Mouse (Mus musculus) kidney, embryonic 16.5 days (tissue): ENCODE measurements around the gene Nck2. TPM values are rescaled to one million over a fixed set of nuclear protein-coding genes. Genes with fewer than 3 reads are reported as not detected.

Experiments
- ATAC-seq: fragments of 200-750 bp; cut with Nextera tagmentation; 2 replicates; pipeline ENCODE4 v1.8.0; 2017; ENCODE audit warnings: moderate TSS enrichment; ENCODE audit not compliant: low FRiP score, low TSS enrichment
- H3K27ac ChIP-seq: fragments of 300-500 bp; sonication (generic); 2 replicates; pipeline ENCODE4 v1.5.1; 2014; ENCODE audit warnings: low read length
- H3K27me3 ChIP-seq: fragments of 300-500 bp; sonication (generic); 2 replicates; pipeline ENCODE4 v1.6.1; 2014; ENCODE audit warnings: low read length, control low read depth, mixed read lengths; ENCODE audit not compliant: insufficient read depth
- H3K36me3 ChIP-seq: fragments of 300-500 bp; sonication (generic); 2 replicates; pipeline ENCODE4 v1.6.1; 2014; ENCODE audit warnings: low read length, control low read depth, mixed read lengths; ENCODE audit not compliant: insufficient read depth
- H3K4me1 ChIP-seq: fragments of 300-500 bp; sonication (generic); 2 replicates; pipeline ENCODE4 v1.6.1; 2014; ENCODE audit warnings: low read length, control low read depth, mixed read lengths; ENCODE audit not compliant: insufficient read depth
- H3K4me2 ChIP-seq: fragments of 300-500 bp; sonication (generic); replicated peaks from 2 replicates; pipeline ENCODE4 v1.6.1; 2014; ENCODE audit warnings: low read depth, low read length
- H3K4me3 ChIP-seq: fragments of 300-500 bp; sonication (generic); 2 replicates; pipeline ENCODE4 v1.5.1; 2014; ENCODE audit warnings: mild to moderate bottlenecking, low read length
- H3K9ac ChIP-seq: fragments of 300-500 bp; sonication (generic); replicated peaks from 2 replicates; pipeline ENCODE4 v1.6.1; 2014; ENCODE audit warnings: low read length
- H3K9me3 ChIP-seq: fragments of 300-500 bp; sonication (generic); 2 replicates; pipeline ENCODE4 v1.6.1; 2016; ENCODE audit warnings: low read length, control low read depth
- WGBS: fragments of 180-500 bp; shearing (Covaris S2); extraction: QIAGEN DNeasy Blood & Tissue Kit; methylation state at CpG from one replicate; pipeline ENCODE4 v1.1.7; 2014; 5-methylcytosine and 5-hydroxymethylcytosine counted together
- polyA plus RNA-seq: library from polyadenylated mRNA; unstranded; fragments of >200 nt; fragmentation: Nextera tagmentation; extraction: Ambion mirVana; gene quantifications from 2 replicates; pipeline ENCODE4 v1.2.1, GENCODE M21; 2015

Gene Nck2
- polyA plus RNA-seq, 1 experiment from 2014 or later: 44.5 TPM

DNA sequence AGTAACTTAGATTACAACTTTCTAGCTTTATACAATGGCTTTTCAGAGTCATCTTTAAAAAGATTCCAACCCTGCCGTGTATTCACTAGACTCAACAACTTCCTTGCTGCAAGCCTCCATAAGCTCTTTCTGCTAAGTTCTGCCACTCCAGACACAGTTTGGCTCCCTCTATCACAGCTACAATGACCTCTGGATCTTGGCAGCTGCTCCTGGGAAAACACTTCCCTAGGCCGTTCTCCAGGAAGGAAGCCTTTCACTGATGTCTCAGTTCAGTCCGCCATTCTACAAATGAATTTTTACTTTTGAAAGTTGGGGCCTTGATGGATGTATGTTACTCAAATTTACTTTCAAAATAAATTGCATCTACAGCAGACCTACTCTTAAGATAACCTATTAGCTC lies 133.0 kb downstream of the Nck2 start:
- Histone ChIP-seq H3K9ac (no peak overlapping the region), H3K27me3 (no peaks in the 10 kb centered on the region), H3K4me1 (no peaks in the 10 kb centered on the region), H3K4me3 (no peak overlapping the region), H3K4me2 (no peak overlapping the region), H3K36me3 (no peaks in the 10 kb centered on the region), H3K27ac (no peak overlapping the region), H3K9me3 (no peaks in the 10 kb centered on the region)
- no peak for ATAC-seq
- 81% methylated on average over 3 of the region's 3 CpGs for WGBS

DNA sequence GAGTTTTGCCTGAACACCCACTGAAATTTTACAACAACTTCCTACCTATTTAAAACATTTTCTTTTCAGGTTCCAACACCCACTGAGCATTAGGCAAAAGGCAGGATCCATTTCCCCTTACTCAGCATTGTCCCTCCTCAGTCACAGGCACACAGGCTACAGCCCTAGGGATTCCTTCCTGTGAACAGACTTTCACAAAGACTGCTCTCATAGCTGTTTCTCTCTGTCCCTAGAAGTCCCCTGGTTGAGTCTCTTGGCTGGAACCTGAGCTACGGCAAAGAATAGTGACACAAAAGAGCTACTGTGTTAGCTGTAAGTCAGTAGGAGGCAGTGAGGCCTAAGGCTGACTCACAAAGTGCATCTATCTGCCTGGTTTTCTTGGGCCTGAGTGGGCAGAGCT lies 139.2 kb downstream of the Nck2 start:
- H3K27ac ChIP-seq: no peak overlapping the region
- H3K4me3 ChIP-seq: no peak overlapping the region
- no peaks in the 10 kb centered on the region for H3K27me3 ChIP-seq
- no peak overlapping the region for H3K4me2 ChIP-seq
- H3K9ac ChIP-seq: no peak overlapping the region
- H3K4me1 ChIP-seq: no peaks in the 10 kb centered on the region
- H3K36me3 ChIP-seq: no peaks in the 10 kb centered on the region
- ATAC-seq: no peak
- no peaks in the 10 kb centered on the region for H3K9me3 ChIP-seq
- 68% methylated on average over 1 of the region's 1 CpGs for WGBS

DNA sequence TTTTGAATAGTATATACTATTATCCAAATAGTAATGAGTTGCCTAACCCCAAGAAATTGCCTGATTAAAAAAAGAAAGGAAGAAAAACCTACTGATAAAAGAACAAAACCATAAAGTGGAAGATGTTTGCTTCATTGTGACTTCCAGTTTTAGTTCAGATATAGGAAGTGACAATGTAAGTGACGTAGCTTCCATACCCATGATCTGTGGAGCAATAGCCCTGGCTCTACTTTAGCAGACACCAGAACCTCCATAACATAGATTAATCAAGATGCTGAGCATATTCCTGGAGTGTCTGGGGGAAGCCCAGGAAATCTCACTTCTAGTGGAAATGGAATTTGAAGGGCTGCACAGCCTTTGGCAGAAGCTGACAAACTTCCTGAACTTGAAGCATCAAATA lies 144.6 kb downstream of the Nck2 start:
- H3K4me2 ChIP-seq: no peak overlapping the region
- H3K9me3 ChIP-seq: no peaks in the 10 kb centered on the region
- no peak overlapping the region for H3K27ac ChIP-seq
- ATAC-seq: no peak
- H3K36me3 ChIP-seq: no peaks in the 10 kb centered on the region
- H3K9ac ChIP-seq: no peak overlapping the region
- H3K27me3 ChIP-seq: no peaks in the 10 kb centered on the region
- no peak overlapping the region for H3K4me3 ChIP-seq
- H3K4me1 ChIP-seq: peaks cover 9% of the 10 kb centered on the region; the same call in 1 of the 2 replicates
- WGBS: 89% methylated on average over 1 of the region's 1 CpGs

DNA sequence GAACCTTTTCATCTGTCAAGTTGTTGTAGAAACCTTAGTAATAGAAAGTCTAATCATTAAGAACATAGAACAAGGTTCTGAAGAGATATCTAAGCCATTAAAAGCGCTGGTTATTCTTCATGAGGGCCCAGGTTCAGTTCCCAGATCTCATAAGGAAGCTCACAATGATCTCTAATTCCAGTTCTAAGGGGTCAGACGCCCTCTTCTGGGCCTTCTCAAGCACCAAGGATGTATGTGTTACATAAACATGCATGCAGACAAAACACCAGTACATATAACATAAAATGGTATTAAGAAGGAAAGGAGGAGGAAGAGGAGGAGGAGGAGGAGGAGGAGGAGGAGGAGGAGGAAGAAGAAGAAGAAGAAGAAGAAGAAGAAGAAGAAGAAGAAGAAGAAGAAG lies 145.5 kb downstream of the Nck2 start:
- H3K9ac ChIP-seq: no peak overlapping the region
- H3K9me3 ChIP-seq: no peaks in the 10 kb centered on the region
- no peaks in the 10 kb centered on the region for H3K27me3 ChIP-seq
- no peak overlapping the region for H3K27ac ChIP-seq
- no peak overlapping the region for H3K4me2 ChIP-seq
- peaks cover 13% of the 10 kb centered on the region; the same call in 1 of the 2 replicates for H3K4me1 ChIP-seq
- H3K36me3 ChIP-seq: no peaks in the 10 kb centered on the region
- no peak overlapping the region for H3K4me3 ChIP-seq
- WGBS: 56% methylated on average over 2 of the region's 2 CpGs
- ATAC-seq: no peak

DNA sequence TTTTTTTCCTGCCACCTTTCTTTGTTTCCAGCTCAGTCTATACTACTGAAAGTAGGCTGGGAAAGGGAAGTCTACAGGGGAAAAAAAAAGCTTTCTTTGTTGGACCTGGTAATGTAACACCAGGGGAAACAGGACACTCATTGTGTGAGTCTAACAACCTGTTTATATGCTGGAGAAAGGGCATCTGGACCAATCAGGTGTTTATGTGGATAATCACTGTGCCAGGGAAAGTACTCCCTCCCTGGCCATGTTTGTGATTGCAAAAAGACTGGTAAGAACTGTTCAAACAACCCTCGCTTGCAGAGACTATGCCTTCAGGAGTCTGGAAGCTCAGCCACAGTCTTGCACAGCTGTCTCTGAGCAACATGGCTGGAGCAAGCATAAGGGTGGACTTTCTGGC lies 146.3 kb downstream of the Nck2 start:
- Histone ChIP-seq H3K9me3 (no peaks in the 10 kb centered on the region), H3K4me1 (peaks cover 18% of the 10 kb centered on the region; the same call in 1 of the 2 replicates), H3K9ac (no peak overlapping the region), H3K36me3 (no peaks in the 10 kb centered on the region), H3K4me2 (no peak overlapping the region), H3K27me3 (no peaks in the 10 kb centered on the region), H3K4me3 (no peak overlapping the region), H3K27ac (no peak overlapping the region)
- 36% methylated on average over 1 of the region's 1 CpGs for WGBS
- no peak for ATAC-seq

DNA sequence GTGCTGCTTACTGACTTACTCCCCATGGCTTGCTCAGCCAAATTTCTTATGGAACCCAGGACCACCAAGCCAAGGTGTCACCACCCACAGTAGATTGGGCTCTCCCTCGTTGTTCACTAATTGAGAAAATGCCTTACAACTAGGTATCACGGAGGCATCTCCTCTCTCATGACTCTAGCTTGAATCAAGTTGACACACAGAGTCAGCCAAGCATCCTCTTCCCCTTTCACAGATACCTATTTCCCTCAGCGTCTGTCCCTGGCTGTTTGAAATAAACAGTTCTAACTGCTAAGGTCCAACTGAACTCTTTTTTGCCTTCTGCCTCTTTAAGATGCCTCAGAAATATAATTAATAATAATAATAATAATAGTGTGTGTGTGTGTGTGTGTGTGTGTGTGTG lies 148.7 kb downstream of the Nck2 start:
- H3K36me3 ChIP-seq: no peaks in the 10 kb centered on the region
- H3K9ac ChIP-seq: no peak overlapping the region
- ATAC-seq: no peak
- 64% methylated on average over 3 of the region's 3 CpGs for WGBS
- H3K4me3 ChIP-seq: no peak overlapping the region
- no peaks in the 10 kb centered on the region for H3K9me3 ChIP-seq
- no peaks in the 10 kb centered on the region for H3K27me3 ChIP-seq
- H3K4me1 ChIP-seq: peaks cover 18% of the 10 kb centered on the region; the same call in 1 of the 2 replicates
- H3K4me2 ChIP-seq: no peak overlapping the region
- H3K27ac ChIP-seq: no peak overlapping the region

DNA sequence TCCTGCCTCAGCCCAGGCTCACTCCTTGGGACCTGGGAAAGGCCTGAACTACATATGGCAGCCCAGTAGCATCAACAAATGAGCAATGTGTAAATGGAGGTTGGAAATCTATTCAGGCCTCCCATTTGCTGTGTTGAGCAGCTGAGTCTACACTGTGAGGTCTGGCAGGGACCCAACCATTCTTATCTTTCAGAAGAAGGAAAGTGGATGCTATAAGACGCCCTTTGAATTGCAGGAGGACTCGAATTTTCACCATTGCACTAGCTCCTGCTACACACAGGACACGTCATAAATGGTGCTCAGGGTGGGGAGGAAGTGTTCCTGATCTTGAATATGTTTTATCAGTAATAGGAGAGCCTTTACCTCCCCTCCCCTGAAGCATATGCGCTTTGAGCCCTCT lies 150.4 kb downstream of the Nck2 start:
- Histone ChIP-seq H3K27ac (no peak overlapping the region), H3K4me1 (peaks cover 18% of the 10 kb centered on the region; the same call in 1 of the 2 replicates), H3K4me2 (no peak overlapping the region), H3K9ac (no peak overlapping the region), H3K9me3 (no peaks in the 10 kb centered on the region), H3K4me3 (no peak overlapping the region), H3K36me3 (no peaks in the 10 kb centered on the region), H3K27me3 (no peaks in the 10 kb centered on the region)
- 24% methylated on average over 4 of the region's 4 CpGs for WGBS
- ATAC-seq: no peak

DNA sequence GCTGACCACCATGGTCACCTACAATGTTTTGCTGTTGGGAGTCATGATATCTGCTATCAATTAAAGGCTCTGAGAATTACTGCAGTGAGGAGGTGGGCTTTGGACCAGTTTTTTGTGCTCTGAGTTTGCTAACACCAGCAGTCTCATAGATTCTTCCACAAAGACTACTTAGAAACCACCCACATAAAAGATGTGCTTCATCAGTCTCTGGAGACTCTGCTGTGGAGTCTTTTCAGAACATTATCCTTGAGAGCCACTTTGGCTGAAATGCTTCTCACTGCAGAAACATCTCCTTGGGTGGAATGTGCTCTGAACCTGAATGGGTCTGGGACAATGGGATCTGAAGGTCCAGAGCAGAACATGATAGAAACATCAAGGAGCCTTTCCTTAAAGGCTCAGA lies 153.4 kb downstream of the Nck2 start:
- Histone ChIP-seq H3K9ac (no peak overlapping the region), H3K27ac (no peak overlapping the region), H3K9me3 (no peaks in the 10 kb centered on the region), H3K27me3 (no peaks in the 10 kb centered on the region), H3K4me3 (no peak overlapping the region), H3K36me3 (no peaks in the 10 kb centered on the region), H3K4me1 (0 out of 2 replicates have a peak, but pooled peaks cover 9% of the 10 kb centered on the region), H3K4me2 (no peak overlapping the region)
- no peak for ATAC-seq

DNA sequence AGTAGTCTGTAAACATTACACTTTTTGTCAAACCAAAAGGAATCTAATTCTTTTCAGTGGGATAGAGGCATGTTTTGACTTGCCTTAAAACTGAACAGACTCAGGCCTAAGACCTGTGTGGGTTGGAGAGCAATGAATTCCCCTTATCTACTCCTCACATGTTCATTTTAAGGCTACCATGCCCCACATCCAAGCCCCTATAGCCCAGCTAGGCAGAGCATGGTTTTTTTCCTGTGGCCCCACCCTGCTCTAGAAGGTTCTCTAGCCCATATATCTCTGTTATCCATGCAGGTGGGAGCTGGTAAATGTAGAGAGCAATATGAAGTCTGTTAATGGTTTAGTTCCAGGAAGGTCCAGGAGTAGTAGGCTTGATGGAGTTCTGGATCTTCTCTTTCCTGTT lies 155.1 kb downstream of the Nck2 start:
- Histone ChIP-seq H3K27me3 (no peaks in the 10 kb centered on the region), H3K27ac (no peak overlapping the region), H3K9ac (no peak overlapping the region), H3K4me2 (no peak overlapping the region), H3K4me1 (0 out of 2 replicates have a peak, but pooled peaks cover 9% of the 10 kb centered on the region), H3K36me3 (no peaks in the 10 kb centered on the region), H3K9me3 (no peaks in the 10 kb centered on the region), H3K4me3 (no peak overlapping the region)
- ATAC-seq: no peak

DNA sequence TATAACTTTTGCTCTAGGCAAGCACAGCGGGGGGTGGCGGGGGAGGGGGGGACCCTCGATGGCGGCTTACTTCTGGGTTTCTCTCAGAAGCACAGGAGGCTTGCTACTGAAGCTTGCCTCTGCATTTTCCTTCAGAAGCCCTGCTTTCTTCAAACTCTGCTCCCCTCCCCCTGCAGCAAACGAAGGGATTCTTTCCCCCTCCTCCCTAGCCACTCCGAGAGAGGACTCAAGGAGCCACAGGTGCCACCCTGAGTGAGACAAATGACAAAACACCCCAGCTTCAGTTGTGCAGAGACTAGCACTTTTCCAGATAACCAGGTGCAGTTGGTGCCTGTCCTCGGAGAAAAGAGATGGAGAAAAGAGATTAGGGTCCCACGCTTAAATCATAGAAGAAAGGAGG lies 156.7 kb downstream of the Nck2 start:
- Histone ChIP-seq H3K4me2 (no peak overlapping the region), H3K27me3 (no peaks in the 10 kb centered on the region), H3K36me3 (no peaks in the 10 kb centered on the region), H3K9ac (no peak overlapping the region), H3K4me1 (no peaks in the 10 kb centered on the region), H3K27ac (no peak overlapping the region), H3K9me3 (no peaks in the 10 kb centered on the region), H3K4me3 (no peak overlapping the region)
- no peak for ATAC-seq
- 54% methylated on average over 8 of the region's 8 CpGs for WGBS

DNA sequence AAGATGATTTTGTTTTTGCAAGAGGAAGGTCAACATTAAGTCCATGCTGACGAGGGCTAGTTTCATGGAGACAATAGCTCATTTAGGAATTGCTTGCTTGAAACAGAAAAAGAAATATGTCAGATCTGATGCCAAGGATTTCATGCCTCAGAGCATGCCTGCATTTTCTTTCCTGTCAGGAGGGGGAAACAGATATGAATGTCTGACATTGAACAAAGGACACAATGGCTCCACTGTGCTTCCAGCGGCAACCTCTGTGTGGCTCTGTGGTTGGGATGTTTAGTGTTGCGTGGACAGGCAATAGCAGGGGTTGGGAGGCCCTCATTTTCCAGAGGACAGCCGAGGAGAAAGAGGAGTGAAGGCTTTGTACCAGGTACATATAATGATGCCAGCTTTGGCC lies 171.6 kb downstream of the Nck2 start:
- no peaks in the 10 kb centered on the region for H3K27me3 ChIP-seq
- H3K9ac ChIP-seq: no peak overlapping the region
- H3K27ac ChIP-seq: no peak overlapping the region
- no peaks in the 10 kb centered on the region for H3K36me3 ChIP-seq
- no peak overlapping the region for H3K4me3 ChIP-seq
- H3K4me2 ChIP-seq: no peak overlapping the region
- 54% methylated on average over 4 of the region's 4 CpGs for WGBS
- H3K4me1 ChIP-seq: no peaks in the 10 kb centered on the region
- ATAC-seq: no peak
- H3K9me3 ChIP-seq: no peaks in the 10 kb centered on the region
